Mouse (Mus musculus) heart, postnatal 36 days (tissue): Measurements from ENCODE around the gene Kif18b. TPM values are rescaled to one million over a fixed set of nuclear protein-coding genes. Genes with fewer than 3 reads are reported as not detected.

Experiments
- DNase-seq, 2 experiments: peaks; one replicate each; pipeline ENCODE4 v3.0.0; 2021 to 2022
- intact Hi-C: fragments of 180-260 bp; cut with DNase I; formaldehyde crosslinking; loops from one replicate; pipeline ENCODE4 v1.15.1; 2025
- total RNA-seq, 2 experiments: library from RNA; stranded (reverse); gene quantifications; 2 replicates each; pipeline ENCODE4 v1.2.3; 2021

The Kif18b gene
- total RNA-seq, 2 experiments from 2014 or later, result 0.42 to 0.79 TPM

DNA sequence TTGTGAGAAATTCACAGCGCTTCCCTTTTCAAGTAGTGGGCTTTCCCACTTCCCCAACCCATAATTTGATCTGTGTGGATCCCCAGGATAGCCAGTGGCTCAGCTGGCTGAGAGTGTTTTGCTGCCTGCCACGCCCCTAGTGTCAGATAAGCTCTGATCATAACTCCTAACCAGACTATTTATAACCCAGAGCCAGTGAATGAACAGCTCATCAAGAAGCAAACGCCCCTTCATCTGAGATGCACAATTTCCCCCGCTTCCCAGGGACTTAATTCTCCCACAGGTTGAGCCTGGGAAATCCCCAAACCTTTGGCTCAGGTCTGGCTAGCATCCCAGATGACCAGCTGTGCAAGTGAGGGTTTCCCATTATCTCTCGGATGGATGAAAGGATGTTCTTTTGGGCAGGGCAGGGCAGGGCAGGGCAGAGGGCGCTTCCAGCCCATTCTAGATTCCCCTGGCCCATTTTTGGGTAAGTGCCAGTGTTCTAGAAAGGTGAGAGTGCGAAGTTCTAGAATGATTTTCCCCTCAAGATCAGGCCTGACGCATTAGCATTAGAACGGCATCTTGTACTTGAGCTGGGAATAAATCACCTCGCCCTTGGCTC is 40.2 kb downstream of the Kif18b start, which contains the start of gene Fam187a:
Fam187a (plus strand) TSS at position 554 of the 604 bp plus-strand sequence.
- intact Hi-C loops, result loop anchor here (10.0 kb wide), 1 partner anchor 520 kb away; no protein-coding TSS in a partner anchor
- DNase-seq, result no peak

DNA sequence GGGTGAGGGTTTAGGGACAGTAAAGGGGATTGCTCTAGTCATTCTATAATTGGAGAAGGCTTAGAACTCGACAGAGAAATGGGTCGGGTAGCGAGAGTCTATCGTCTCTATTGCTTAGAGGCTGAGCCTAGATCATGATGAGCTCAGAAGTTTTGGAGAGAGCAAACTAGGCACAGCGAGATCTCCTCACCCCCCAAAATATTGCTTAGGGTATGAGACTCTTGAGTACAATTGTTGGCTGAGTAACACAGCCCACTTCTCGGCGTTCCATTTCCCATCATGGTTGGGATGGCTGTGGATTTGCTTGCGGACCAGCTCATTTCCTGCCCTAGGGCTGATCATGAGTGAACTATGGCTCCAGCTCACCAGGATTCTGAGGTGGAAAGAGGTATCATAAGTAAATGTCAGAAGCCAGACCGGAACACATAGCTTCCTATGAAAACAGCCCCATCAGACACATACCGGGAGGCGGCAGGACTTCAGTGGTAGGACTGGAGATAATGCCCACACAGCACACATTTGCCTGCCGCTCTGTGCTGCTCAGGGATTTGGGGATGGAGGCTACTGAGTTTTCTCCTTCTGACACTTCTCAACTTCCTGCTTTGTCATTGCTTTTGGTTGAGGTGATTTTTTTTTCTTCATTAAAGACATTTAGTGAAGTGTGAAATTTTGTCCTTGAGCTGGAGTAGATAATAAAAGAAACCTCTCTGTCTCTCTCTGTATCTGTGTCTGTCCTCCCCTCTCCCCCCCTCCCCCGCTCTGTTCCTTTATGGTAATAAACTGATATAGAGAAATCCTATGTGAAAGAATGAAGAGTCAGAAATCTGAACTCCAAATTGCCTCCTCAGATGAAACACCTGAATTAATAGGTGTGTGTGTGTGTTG is 43.4 kb downstream of the Kif18b start:
- DNase-seq, result no peak
- intact Hi-C loops, result loop anchor here (10.0 kb wide), 1 partner anchor 523 kb away; no protein-coding TSS in a partner anchor

DNA sequence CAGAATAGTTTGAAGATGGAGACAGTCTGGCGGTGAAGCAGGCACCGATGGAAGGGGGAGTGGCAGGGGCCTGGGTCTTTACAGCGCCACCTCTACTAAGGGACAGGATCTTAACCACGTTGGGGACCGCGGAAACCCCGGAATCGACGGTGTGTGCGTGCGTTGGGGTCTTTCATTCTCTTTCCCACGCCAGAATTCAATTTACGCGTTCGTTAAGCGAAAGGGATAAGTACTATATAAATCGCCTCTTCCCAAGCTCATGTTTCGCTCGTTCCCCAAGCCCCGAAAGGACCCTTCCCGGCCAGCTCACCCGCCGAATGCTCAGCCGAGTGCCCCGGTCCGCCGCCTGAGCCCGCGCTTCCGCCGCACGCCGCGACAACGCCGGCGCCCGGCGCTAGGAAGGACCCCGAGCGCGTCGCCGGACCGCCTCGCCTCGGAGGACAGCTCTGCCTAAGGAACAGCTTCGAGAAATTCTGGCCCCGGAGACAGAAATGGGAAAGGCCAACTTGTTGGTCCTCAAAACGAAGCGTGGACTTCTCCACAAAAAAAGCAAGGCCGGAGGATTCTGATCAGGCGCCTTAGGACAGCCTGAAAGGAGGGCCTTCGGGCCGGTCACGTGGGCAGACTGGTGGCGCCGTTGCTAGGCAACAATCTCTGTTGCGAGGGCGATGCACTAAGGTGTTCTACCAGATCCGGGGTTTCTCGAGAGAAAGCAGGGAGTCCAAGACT is 44.2 kb downstream of the Kif18b start, which contains the start of the genes Eftud2 and Ccdc103:
Eftud2 (minus strand) TSS at position 401 of the 729 bp plus-strand sequence.
Ccdc103 (plus strand) TSS at position 620 of the 729 bp plus-strand sequence.
- peak; percentile 94 to 97 for DNase-seq
- intact Hi-C loops, result loop anchor here (10.0 kb wide), 1 partner anchor 524 kb away; no protein-coding TSS in a partner anchor

DNA sequence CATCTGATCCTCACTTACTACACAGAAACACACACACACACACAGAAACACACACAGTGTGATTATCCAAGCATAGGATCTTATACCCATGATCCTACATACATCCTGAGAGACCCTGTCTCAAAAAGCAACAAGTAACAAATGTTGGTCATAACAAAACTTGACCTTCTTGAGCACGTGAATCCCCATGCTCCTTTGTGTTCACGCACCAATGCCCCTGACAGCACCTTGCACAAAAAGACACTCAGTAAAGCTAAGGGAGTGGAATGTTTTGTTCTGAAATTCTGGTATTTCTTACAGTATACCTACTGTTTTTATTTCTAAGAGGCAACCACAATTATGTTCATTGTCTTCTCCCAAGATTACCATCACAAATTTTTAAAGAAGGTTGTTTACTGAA is 45.4 kb downstream of the Kif18b start:
- intact Hi-C loops, result no loop called here
- no peak for DNase-seq

DNA sequence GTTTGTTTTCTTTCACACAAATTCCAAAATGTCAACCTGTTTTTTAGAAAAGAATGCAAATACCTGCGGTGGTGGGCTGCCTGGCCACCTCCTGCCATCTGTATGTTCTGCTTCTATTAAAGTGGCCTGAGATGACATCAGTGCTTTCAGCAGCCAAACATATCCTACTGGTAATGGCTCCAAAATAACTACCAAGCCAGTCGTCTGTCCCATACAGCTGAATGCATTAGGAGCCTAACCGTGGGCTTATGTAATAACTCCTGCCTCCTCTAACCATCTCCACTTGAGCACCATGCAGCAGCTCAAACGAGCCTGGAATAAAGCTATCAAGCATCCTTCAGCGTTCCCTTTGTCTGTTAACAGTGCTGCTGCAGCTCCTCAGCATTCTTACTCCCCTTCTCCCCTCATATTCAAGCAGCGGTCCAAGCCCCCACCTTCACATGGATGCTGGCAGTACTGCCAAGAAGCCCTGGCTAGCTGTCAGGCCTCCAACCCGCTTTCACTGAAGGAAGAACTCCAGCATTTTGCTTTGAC is 50.1 kb downstream of the Kif18b start:
- intact Hi-C loops, result no loop called here

DNA sequence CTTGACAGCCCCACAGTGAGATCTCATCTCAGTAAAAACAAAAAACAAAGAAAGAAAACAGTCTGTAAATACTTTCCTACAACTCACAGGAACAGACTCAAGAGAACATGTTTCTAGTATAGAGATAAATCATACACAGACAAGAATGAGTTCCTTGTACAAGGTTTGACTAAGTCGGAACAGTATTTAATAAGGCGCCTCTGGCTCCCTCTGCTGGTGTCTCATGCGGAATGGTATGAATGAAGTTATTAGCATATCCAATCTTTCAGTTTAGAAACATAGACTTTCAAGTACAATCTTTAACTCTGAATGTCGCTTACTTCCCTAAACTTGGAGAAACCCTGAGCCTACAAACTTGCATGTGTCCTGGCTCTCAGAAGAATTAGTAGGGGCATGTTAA is 60.7 kb downstream of the Kif18b start:
- DNase-seq, result peak; percentile 66 to 81
- intact Hi-C loops, result loop anchor here (1.0 kb wide), 1 partner anchor 90 kb away; no protein-coding TSS in a partner anchor

More for the DNA sequence above, 50.1 kb downstream of the Kif18b start:
- DNase-seq, result no peak

DNA sequence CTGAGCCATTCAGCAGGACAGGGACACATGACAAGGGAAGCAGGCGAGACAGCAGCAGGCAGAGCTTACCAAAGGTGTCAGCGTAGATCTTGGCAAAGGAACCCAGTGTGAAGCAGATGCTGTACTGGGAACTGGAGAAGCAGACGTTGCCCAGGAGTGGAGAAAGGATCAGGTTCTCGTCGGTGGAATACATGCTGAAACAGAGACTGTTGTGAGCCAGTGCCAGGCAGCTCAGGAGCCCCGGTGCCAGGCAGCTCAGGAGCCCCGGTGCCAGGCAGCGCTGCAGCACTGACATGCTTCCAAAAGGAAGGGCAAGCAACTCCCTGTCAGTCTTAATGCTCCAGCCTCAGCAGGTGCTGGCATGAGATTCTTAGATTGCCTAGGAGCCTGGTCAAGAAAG is 65.0 kb downstream of the Kif18b start:
- DNase-seq, result no peak
- intact Hi-C loops, result no loop called here

DNA sequence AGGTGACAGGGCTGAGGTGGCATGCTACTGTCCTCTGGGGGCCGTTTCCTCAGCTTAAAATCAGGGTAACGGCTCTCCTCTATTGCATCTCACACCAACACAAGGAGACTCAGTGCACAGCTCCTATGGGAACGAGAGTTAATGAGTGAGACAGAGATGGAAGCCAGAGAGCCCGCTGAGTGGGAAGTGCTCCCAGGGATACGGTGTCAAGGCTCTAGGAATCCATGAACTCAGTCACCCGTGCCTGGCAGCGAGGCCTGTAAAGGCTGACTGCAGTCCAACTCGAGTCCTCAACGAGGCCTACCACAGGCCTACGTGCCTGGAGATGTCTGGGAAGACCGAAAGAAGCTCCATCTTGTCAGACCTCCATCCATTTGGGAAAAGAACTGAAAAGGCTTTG is 66.0 kb downstream of the Kif18b start:
- no peak for DNase-seq

DNA sequence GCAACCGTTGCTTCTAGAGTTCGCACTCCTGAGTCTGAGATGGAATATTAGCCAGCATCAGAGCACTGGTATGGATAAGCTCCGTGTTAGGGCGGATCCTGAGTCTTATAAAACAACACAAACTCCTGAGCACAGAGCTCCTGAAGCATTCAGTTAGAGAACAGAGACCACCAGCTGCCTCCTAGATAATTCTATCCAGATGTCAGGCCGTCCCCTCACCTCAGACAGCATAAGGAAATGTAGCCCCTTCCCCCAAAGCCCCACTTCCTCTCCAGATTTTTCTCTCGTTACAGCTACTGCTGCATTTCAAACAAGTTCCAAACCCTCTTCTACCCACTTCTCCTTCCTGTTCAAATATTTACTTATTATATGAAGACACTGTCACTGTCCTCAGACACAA is 69.0 kb downstream of the Kif18b start:
- no peak for DNase-seq
- intact Hi-C loops, result no loop called here

More for the DNA sequence above, 66.0 kb downstream of the Kif18b start:
- intact Hi-C loops, result no loop called here

Other genes with a start within 250 kb of the Kif18b start
- gene Ccdc43, start 227.3 kb downstream of the Kif18b start, total RNA-seq, result 10 to 100 TPM; 19.6 to 24.9 TPM
- gene Adam11, start 163.7 kb downstream of the Kif18b start, total RNA-seq, result 1 to 10 TPM; 4.1 to 6.2 TPM
- gene Gjc1, start 105.4 kb downstream of the Kif18b start, total RNA-seq, result 10 to 100 TPM; 23.6 to 33.0 TPM
- 10 to 100 TPM; 12.7 to 17.0 TPM for gene Higd1b, start 89.3 kb downstream of the Kif18b start, total RNA-seq
- gene Eftud2, start 44.1 kb downstream of the Kif18b start, total RNA-seq, result 10 to 100 TPM; 32.7 to 37.9 TPM
- not detected for gene Ccdc103, start 43.9 kb downstream of the Kif18b start, total RNA-seq
- not detected for gene Fam187a, start 40.0 kb downstream of the Kif18b start, total RNA-seq
- under 1 TPM; 0.19 to 0.31 TPM for gene Gfap, start 24.2 kb downstream of the Kif18b start, total RNA-seq
- gene C1ql1, start 21.6 kb upstream of the Kif18b start, total RNA-seq, result not detected
- 10 to 100 TPM; 65.2 to 68.7 TPM for gene Nmt1, start 103.1 kb upstream of the Kif18b start, total RNA-seq
- 10 to 100 TPM; 70.4 to 81.3 TPM for gene Dcakd, start 103.2 kb upstream of the Kif18b start, total RNA-seq
- 10 to 100 TPM; 16.1 to 18.3 TPM for gene Plcd3, start 176.5 kb upstream of the Kif18b start, total RNA-seq
- gene Acbd4, start 176.6 kb upstream of the Kif18b start, total RNA-seq, result 10 to 100 TPM; 37.4 to 41.4 TPM
- gene Hexim1, start 191.1 kb upstream of the Kif18b start, total RNA-seq, result 10 to 100 TPM; 18.0 to 20.5 TPM
- 1 to 10 TPM; 2.0 to 2.1 TPM for gene Hexim2, start 207.3 kb upstream of the Kif18b start, total RNA-seq
- gene Fmnl1, start 246.0 kb upstream of the Kif18b start, total RNA-seq, result 10 to 100 TPM; 12.4 to 20.9 TPM